Mouse (Mus musculus) urinary bladder, postnatal 25 days (tissue): ENCODE measurements around the gene Fntb.
"Not testable (repeated sequence)": the region's sequence is repeated elsewhere in the genome, so short reads cannot be mapped to it uniquely, and the experiment has no call there.

ENCODE experiments used
- DNase-seq: peaks from one replicate; pipeline ENCODE4 v3.0.0; 2022; ENCODE audit warnings: low spot score

The Fntb gene

GRCm38 (mm10) chr12:76765354-76765851, at the start of gene Fntb, which contains the start of gene Churc1:
Gene Fntb (plus strand): TSS chr12:76765589.
Gene Churc1 (plus strand): TSS chr12:76765538.
- DNase-seq: peak; percentile 96

GRCm38 (mm10) chr12:76718384-76718783, 47.0 kb upstream of the Fntb start:
- no peak for DNase-seq

GRCm38 (mm10) chr12:76720572-76720971, 44.8 kb upstream of the Fntb start:
- no peak for DNase-seq

- DNase-seq: no peak
Measured at GRCm38 (mm10) chr12:76722026-76722425, 43.4 kb upstream of the Fntb start.

GRCm38 (mm10) chr12:76727955-76728354, 37.4 kb upstream of the Fntb start:
- DNase-seq: no peak

GRCm38 (mm10) chr12:76750866-76751459, 14.4 kb upstream of the Fntb start:
- DNase-seq: no peak

- DNase-seq: no peak
Measured at GRCm38 (mm10) chr12:76752652-76753318, 12.6 kb upstream of the Fntb start.

- no peak for DNase-seq
Measured at GRCm38 (mm10) chr12:76765901-76766630, 677 bp downstream of the Fntb start.

- DNase-seq: no peak
Measured at GRCm38 (mm10) chr12:76770841-76771500, 5.6 kb downstream of the Fntb start.

- DNase-seq: no peak
Measured at GRCm38 (mm10) chr12:76771540-76771939, 6.2 kb downstream of the Fntb start.

- DNase-seq: no peak
Measured at GRCm38 (mm10) chr12:76774652-76775051, 9.3 kb downstream of the Fntb start.

GRCm38 (mm10) chr12:76775132-76775531, 9.7 kb downstream of the Fntb start:
- DNase-seq: no peak

GRCm38 (mm10) chr12:76776898-76777297, 11.5 kb downstream of the Fntb start:
- DNase-seq: no peak

GRCm38 (mm10) chr12:76777845-76778244, 12.5 kb downstream of the Fntb start:
- no peak for DNase-seq

GRCm38 (mm10) chr12:76778305-76779083, 13.1 kb downstream of the Fntb start:
- no peak for DNase-seq

- no peak for DNase-seq
Measured at GRCm38 (mm10) chr12:76779951-76780350, 14.6 kb downstream of the Fntb start.

- DNase-seq: no peak
Measured at GRCm38 (mm10) chr12:76780639-76781468, 15.5 kb downstream of the Fntb start.

GRCm38 (mm10) chr12:76784056-76784619, 18.7 kb downstream of the Fntb start:
- no peak for DNase-seq

GRCm38 (mm10) chr12:76790446-76791084, 25.2 kb downstream of the Fntb start:
- DNase-seq: no peak

- not testable (repeated sequence) for DNase-seq
Measured at GRCm38 (mm10) chr12:76792540-76792939, 27.2 kb downstream of the Fntb start.
